Mouse (Mus musculus) heart, embryonic 16.5 days (tissue): ENCODE data around the gene Glce. TPM values are rescaled to one million over a fixed set of nuclear protein-coding genes. Genes with fewer than 3 reads are reported as not detected.

ENCODE experiments used
- ATAC-seq: fragments of 200-750 bp; cut with Nextera tagmentation; replicated peaks from 2 replicates; pipeline ENCODE4 v1.8.0; 2017; ENCODE audit warnings: moderate number of reproducible peaks; ENCODE audit not compliant: insufficient read depth, low FRiP score; ENCODE audit errors: extremely low read depth
- H3K27ac ChIP-seq: fragments of 300-500 bp; sonication (generic); 2 replicates; pipeline ENCODE4 v1.5.1; 2014; ENCODE audit warnings: mild to moderate bottlenecking, low read length, control low read depth, moderate library complexity
- H3K27me3 ChIP-seq: fragments of 300-500 bp; sonication (generic); 2 replicates; pipeline ENCODE4 v1.6.1; 2014; ENCODE audit warnings: low read length, mixed read lengths; ENCODE audit not compliant: control insufficient read depth, insufficient read depth
- H3K36me3 ChIP-seq: fragments of 300-500 bp; sonication (generic); 2 replicates; pipeline ENCODE4 v1.6.1; 2014; ENCODE audit not compliant: control insufficient read depth, insufficient read depth
- H3K4me1 ChIP-seq: fragments of 300-500 bp; sonication (generic); 2 replicates; pipeline ENCODE4 v1.6.1; 2014; ENCODE audit warnings: low read length, mixed read lengths; ENCODE audit not compliant: control insufficient read depth, insufficient read depth
- H3K4me2 ChIP-seq: fragments of 300-500 bp; sonication (generic); 2 replicates; pipeline ENCODE4 v1.6.1; 2014; ENCODE audit warnings: low read depth, mild to moderate bottlenecking, control low read depth, low read length
- H3K4me3 ChIP-seq: fragments of 300-500 bp; sonication (generic); 2 replicates; pipeline ENCODE4 v1.5.1; 2014; ENCODE audit warnings: mild to moderate bottlenecking, control low read depth, low read length
- H3K9ac ChIP-seq: fragments of 300-500 bp; sonication (generic); 2 replicates; pipeline ENCODE4 v1.6.1; 2014; ENCODE audit warnings: low read length, control low read depth
- H3K9me3 ChIP-seq: fragments of 300-500 bp; sonication (generic); replicated peaks from 2 replicates; pipeline ENCODE4 v1.6.1; 2016; ENCODE audit warnings: low read length; ENCODE audit not compliant: control insufficient read depth
- WGBS: fragments of 180-500 bp; shearing (Covaris S2); extraction: QIAGEN DNeasy Blood & Tissue Kit; methylation state at CpG from one replicate; pipeline ENCODE4 v1.1.7; 2014; 5-methylcytosine and 5-hydroxymethylcytosine counted together
- polyA plus RNA-seq: library from polyadenylated mRNA; unstranded; fragments of >200 nt; fragmentation: Nextera tagmentation; extraction: Ambion mirVana; gene quantifications from 2 replicates; pipeline ENCODE4 v1.2.1, GENCODE M21; 2015

The Glce gene
- polyA plus RNA-seq, 1 experiment from 2014 or later = 8.7 TPM

DNA sequence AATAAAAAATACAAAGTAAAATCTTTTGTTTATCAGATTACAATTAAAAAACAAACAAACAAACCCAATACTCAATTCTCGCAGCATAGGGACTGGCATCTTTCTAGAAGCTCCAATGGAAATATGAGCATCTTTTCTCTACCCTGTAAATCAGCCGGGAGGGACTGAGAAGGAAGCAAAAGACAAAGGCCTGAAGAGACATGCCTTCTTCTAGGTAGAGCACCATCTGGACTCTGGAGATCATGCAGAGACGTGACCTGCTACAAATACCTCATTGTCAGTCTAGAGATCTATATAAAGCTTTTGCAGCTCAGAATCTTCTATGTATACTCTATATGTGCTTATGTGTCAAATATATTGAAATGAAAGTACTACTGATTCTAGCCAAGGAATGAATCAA is 6.6 kb downstream of the Glce start:
- no peak for ATAC-seq
- Histone ChIP-seq H3K4me2 (no peak overlapping the region), H3K27me3 (no peaks in the 10 kb centered on the region), H3K27ac (no peak overlapping the region), H3K4me3 (no peak overlapping the region), H3K4me1 (no peaks in the 10 kb centered on the region; the same call in 1 of the 2 replicates), H3K9ac (no peak overlapping the region), H3K9me3 (0 out of 2 replicates have a peak, but pooled peaks cover 2% of the 10 kb centered on the region), H3K36me3 (no peaks in the 10 kb centered on the region)
- WGBS = 81% methylated on average over 3 of the region's 3 CpGs

DNA sequence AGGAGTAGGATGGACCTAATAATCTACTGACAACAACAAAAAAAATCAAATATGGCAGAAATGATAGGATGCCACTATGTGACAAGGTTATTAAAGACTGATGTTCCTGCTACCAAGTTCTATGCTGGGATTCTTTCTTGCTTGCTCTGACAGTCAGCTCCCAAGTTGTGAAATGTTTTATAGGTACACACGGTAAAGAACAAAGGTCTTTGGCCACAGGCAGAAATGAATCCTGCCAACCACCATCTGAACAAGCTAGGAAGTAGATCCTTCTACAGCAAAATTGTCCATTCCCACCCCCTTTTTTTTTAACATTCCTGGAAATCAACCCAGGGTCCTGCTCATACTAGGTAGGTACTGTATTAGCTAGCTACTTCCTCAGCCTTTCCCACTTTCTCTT is 25.9 kb downstream of the Glce start:
- no peak overlapping the region for H3K4me2 ChIP-seq
- H3K4me1 ChIP-seq = peaks cover 2% of the 10 kb centered on the region; the same call in 1 of the 2 replicates
- no peaks in the 10 kb centered on the region for H3K27me3 ChIP-seq
- H3K9ac ChIP-seq = no peak overlapping the region
- no peaks in the 10 kb centered on the region for H3K36me3 ChIP-seq
- no peak overlapping the region for H3K27ac ChIP-seq
- H3K4me3 ChIP-seq = no peak overlapping the region
- 83% methylated on average over 1 of the region's 1 CpGs for WGBS
- no peaks in the 10 kb centered on the region for H3K9me3 ChIP-seq
- ATAC-seq = no peak

DNA sequence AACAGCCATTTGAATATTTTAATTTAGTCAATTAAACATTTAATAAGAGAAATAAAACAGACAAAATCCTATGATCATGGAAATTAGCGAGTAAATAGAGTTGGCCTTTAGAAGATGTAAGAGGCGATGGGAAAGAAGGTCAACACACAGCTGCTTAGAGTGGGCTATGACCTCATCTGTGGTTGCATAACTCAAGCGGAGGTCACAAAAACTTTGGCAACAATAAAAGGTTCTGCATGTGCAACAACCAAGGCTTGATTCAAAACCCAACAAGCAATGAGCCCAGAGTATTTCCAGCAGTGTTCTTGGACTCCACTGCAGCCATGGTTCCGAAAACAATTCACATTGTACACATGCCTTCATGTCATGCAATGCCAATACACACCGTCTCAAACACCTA is 30.9 kb downstream of the Glce start:
- Histone ChIP-seq H3K27me3 (no peaks in the 10 kb centered on the region), H3K36me3 (no peaks in the 10 kb centered on the region), H3K27ac (no peak overlapping the region), H3K9ac (no peak overlapping the region), H3K9me3 (no peaks in the 10 kb centered on the region), H3K4me1 (no peaks in the 10 kb centered on the region; the same call in 1 of the 2 replicates), H3K4me3 (no peak overlapping the region), H3K4me2 (no peak overlapping the region)
- WGBS = 77% methylated on average over 5 of the region's 5 CpGs
- ATAC-seq = no peak

DNA sequence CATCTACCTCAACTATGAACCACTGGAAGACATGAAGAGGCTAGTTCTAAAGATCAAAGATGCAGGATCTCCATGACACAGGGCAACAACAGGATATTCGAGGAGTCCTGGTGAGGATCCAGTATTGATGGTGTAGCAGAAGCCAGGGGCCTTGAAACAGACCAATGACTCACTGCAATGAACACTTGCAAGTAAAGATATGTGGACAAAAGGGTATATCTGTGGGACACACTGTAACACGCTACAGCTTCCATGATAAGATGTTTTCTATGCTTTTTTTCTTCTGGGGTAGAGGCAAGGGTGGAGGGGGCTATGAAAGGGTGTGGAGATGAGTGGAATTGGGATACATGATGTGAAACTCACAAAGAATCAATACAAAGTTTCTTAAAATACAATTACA is 36.9 kb downstream of the Glce start:
- no peaks in the 10 kb centered on the region for H3K27me3 ChIP-seq
- H3K36me3 ChIP-seq = 0 out of 2 replicates have a peak, but pooled peaks cover 2% of the 10 kb centered on the region
- H3K9me3 ChIP-seq = no peaks in the 10 kb centered on the region
- H3K4me2 ChIP-seq = no peak overlapping the region
- H3K27ac ChIP-seq = no peak overlapping the region
- no peaks in the 10 kb centered on the region for H3K4me1 ChIP-seq
- no peak overlapping the region for H3K4me3 ChIP-seq
- 79% methylated on average over 2 of the region's 2 CpGs for WGBS
- ATAC-seq = no peak
- H3K9ac ChIP-seq = no peak overlapping the region

DNA sequence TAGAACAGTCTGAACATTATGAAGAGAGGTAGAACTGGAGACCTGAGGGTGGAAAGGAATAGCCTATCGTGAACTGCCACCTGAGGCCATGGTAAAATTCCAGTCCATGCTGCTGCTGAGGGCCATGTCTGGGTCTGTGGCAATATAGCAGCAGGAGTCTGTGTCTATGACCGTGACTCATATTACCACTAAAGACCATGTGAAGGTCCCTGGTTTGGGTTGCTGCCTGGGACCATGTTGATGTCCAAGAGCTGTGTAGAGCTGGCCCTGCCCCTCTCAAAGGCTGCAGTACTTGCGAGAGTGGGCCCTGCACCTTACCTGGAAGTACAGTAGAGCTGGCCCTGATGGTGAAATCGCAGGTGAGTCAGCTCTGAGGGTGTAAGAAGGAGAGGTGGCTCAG is 37.6 kb downstream of the Glce start:
- 94% methylated on average over 4 of the region's 4 CpGs for WGBS
- no peaks in the 10 kb centered on the region for H3K27me3 ChIP-seq

DNA sequence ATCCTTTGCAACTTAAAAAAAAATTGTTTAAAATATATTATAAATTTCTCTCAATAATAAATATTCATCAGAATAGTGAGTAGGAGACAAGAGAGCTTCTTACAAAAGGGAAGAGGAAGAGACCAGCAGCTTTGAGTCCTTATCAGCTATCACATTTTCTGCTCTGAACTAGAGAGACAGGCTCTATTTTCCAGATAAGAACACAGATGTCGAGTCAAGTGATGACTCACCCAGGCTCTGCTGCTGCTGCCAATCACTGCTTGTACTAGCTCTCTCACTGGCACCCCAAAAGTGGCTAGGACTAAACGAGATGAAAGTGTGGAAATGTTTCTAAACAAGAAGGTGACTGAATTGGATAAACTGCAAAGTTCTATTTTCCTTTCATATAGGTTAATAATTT is 39.5 kb downstream of the Glce start:
- Histone ChIP-seq H3K27ac (no peak overlapping the region), H3K4me3 (no peak overlapping the region), H3K4me1 (no peaks in the 10 kb centered on the region), H3K9me3 (no peaks in the 10 kb centered on the region), H3K9ac (no peak overlapping the region), H3K36me3 (0 out of 2 replicates have a peak, but pooled peaks cover 2% of the 10 kb centered on the region), H3K4me2 (no peak overlapping the region), H3K27me3 (no peaks in the 10 kb centered on the region)
- ATAC-seq = no peak
- WGBS = 9% methylated on average over 2 of the region's 2 CpGs

More for the DNA sequence above, 37.6 kb downstream of the Glce start:
- H3K27ac ChIP-seq = no peak overlapping the region
- no peak overlapping the region for H3K9ac ChIP-seq
- no peaks in the 10 kb centered on the region for H3K9me3 ChIP-seq
- H3K4me1 ChIP-seq = no peaks in the 10 kb centered on the region
- ATAC-seq = no peak
- H3K4me2 ChIP-seq = no peak overlapping the region
- 0 out of 2 replicates have a peak, but pooled peaks cover 2% of the 10 kb centered on the region for H3K36me3 ChIP-seq
- H3K4me3 ChIP-seq = no peak overlapping the region

DNA sequence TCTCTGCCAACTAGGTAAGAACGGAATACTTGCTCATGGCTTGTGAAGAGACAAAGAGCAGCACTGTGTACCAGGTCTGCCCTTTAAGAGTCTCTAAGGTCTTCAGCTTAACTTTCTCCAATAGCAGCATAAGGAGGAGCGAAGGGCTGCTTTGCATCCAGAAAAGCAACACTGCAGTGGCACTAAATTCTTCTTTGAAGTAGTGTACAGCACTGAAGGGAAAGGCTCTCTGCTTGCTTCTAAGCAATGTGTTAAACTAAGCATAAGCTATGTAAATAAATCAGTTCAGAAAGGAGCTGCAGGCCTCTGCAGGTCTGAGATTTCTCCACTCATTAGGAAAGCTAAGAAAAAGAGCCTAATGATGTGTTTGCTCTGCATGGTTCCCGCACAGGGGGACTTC is 40.9 kb downstream of the Glce start:
- no peak for ATAC-seq
- Histone ChIP-seq H3K9ac (no peak overlapping the region), H3K27me3 (no peaks in the 10 kb centered on the region), H3K4me3 (no peak overlapping the region), H3K27ac (no peak overlapping the region), H3K9me3 (no peaks in the 10 kb centered on the region), H3K36me3 (0 out of 2 replicates have a peak, but pooled peaks cover 2% of the 10 kb centered on the region), H3K4me1 (no peaks in the 10 kb centered on the region), H3K4me2 (no peak overlapping the region)
- WGBS = 78% methylated on average over 3 of the region's 3 CpGs

DNA sequence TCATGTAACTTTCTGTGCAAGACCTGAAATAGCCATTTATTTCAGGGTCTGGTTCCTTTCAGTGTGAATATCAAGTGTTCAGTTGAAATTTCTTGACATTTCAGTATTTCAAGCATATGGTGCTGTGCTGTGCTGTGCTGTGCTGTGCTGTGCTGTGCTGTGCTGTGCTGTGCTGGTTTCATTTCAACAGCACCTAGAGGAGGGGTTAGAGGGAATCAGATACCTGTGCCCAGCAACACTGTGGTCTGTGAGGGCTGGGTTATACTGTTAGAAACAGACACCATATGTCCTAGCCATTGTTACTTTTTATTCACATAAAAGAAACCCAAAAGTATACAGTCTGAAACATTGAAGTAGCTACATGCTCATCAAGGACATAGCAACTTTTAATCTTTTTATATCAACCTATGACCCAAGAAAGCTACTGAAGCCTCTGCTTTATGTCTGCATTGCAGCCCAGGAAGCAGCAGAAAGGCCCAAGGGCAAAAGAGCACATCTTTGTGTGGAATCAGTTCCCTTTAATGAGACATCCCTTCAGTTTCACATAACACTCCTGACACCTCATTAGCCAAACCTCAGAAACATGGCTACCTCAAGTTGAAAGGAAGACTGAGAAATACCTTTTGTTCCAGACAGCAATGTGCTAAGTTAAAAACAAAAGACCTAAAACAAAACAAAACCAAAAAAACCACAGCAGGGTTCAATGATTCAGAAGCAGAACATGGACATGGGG is 42.3 kb downstream of the Glce start:
- H3K4me3 ChIP-seq = no peak overlapping the region
- no peak for ATAC-seq
- no peak overlapping the region for H3K4me2 ChIP-seq
- H3K9ac ChIP-seq = no peak overlapping the region
- H3K9me3 ChIP-seq = no peaks in the 10 kb centered on the region
- no peak overlapping the region for H3K27ac ChIP-seq
- H3K4me1 ChIP-seq = no peaks in the 10 kb centered on the region
- no peaks in the 10 kb centered on the region for H3K27me3 ChIP-seq
- H3K36me3 ChIP-seq = 0 out of 2 replicates have a peak, but pooled peaks cover 2% of the 10 kb centered on the region

DNA sequence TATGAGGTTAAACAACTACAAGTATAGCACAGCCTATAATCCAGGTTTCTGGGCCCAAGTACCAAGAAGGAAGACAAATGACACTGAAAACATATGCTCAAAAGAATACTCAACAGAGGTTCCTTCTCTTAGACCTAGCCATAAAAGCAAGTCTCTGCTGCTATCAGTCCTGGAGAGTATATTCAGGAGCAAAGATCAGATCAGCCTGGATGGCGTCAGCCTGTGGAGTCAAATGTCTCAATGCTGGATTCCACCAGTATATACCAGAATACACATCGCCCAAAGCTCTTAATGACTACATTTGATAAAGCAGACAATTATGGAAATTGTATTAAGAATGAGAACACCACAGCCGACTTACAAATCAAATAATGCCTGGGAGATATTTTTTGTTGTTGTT is 60.2 kb downstream of the Glce start:
- no peak overlapping the region for H3K4me2 ChIP-seq
- H3K9ac ChIP-seq = no peak overlapping the region
- no peak overlapping the region for H3K27ac ChIP-seq
- WGBS = 89% methylated on average over 3 of the region's 3 CpGs
- no peak overlapping the region for H3K4me3 ChIP-seq
- peaks cover 12% of the 10 kb centered on the region for H3K4me1 ChIP-seq
- no peaks in the 10 kb centered on the region for H3K36me3 ChIP-seq
- no peak for ATAC-seq
- H3K27me3 ChIP-seq = no peaks in the 10 kb centered on the region
- no peaks in the 10 kb centered on the region for H3K9me3 ChIP-seq
